Mouse (Mus musculus) Patski (cell line): ENCODE data around the gene Med15. TPM values are rescaled to one million over a fixed set of nuclear protein-coding genes. Genes with fewer than 3 reads are reported as not detected.
A peak's percentile ranks its signal among the peaks of the same experiment; 100 is the strongest.

Source experiments
- ATAC-seq: fragments of 100-300 bp; one replicate; pipeline ENCODE4 v1.8.0; 2021
- CTCF ChIA-PET: fragments of 350-600 bp; sonication (Branson Sonifier 250); formaldehyde crosslinking; loops from one replicate; lab custom pipeline; 2022; ENCODE audit warnings: inconsistent platforms; lab: Charles Lee
- POLR2A ChIA-PET: fragments of 350-600 bp; sonication (Branson Sonifier 250); formaldehyde crosslinking; loops from one replicate; lab custom pipeline; 2022; ENCODE audit warnings: antibody characterized with exemption, inconsistent platforms; lab: Charles Lee
- DNase-seq: peaks from one replicate; pipeline ENCODE4 v3.0.0-alpha.2; 2011; ENCODE audit warnings: low read depth, low spot score
- H3K27me3 ChIP-seq: fragments of 371-371 bp; one replicate; pipeline ENCODE4 v1.5.1; 2021
- CTCF ChIP-seq: fragments of 100-300 bp; IDR thresholded peaks from one replicate; pipeline ENCODE4 v1.5.1; 2021
- in situ Hi-C: fragments of 300-500 bp; cut with MboI; formaldehyde crosslinking; loops from 3 replicates; pipeline ENCODE4 v1.11.1; 2018; ENCODE audit warnings: low pct_unique_long_range_greater_than_20kb, mixed read lengths
- polyA plus RNA-seq: library from polyadenylated mRNA; unstranded; gene quantifications from one replicate; pipeline ENCODE4 v1.2.3, GENCODE M21; 2021

The Med15 gene
- polyA plus RNA-seq, 1 experiment from 2014 or later = 69.1 TPM

GRCm38 (mm10) chr16:17759813-17760321 lies 27.2 kb upstream of the Med15 start:
- no peak for TF ChIP-seq CTCF
- in situ Hi-C loops = no loop called here
- H3K27me3 ChIP-seq = no peaks in the 10 kb centered on the region
- peak; percentile 52 for ATAC-seq
- no peak for DNase-seq
- POLR2A ChIA-PET = interaction anchor here (0.9 to 1.8 kb wide), 8 partner anchors 10 to 54 kb away, joined by 3 to 6 read pairs (median 4); no protein-coding TSS in a partner anchor
- CTCF ChIA-PET = interaction anchor here (0.9 to 3.3 kb wide), 15 partner anchors 9 to 89 kb away, joined by 3 to 22 read pairs (median 6); partner anchors contain the start of gene Med15

- DNase-seq (peak; percentile 41), ATAC-seq (peak; percentile 81)
- no peak for TF ChIP-seq CTCF
- ChIA-PET CTCF (interaction anchor here (1.2 to 3.3 kb wide), 11 partner anchors 9 to 89 kb away, joined by 3 to 22 read pairs (median 7); partner anchors contain the start of gene Med15), POLR2A (interaction anchor here (0.9 to 1.8 kb wide), 7 partner anchors 9 to 42 kb away, joined by 3 to 6 read pairs (median 4); no protein-coding TSS in a partner anchor)
- H3K27me3 ChIP-seq = no peaks in the 10 kb centered on the region
- in situ Hi-C loops = no loop called here
These were observed 26.7 kb upstream of the Med15 start, which contains the start of gene Klhl22 for GRCm38 (mm10) chr16:17759344-17759773. Klhl22 (plus strand) TSS chr16:17759618.

GRCm38 (mm10) chr16:17758902-17759301 lies 26.2 kb upstream of the Med15 start:
- in situ Hi-C loops = no loop called here
- CTCF ChIA-PET = interaction anchor here (1.9 to 3.3 kb wide), 4 partner anchors 13 to 31 kb away, joined by 5 to 12 read pairs (median 8); partner anchors contain the start of gene Med15
- no peak for DNase-seq
- no peak for TF ChIP-seq CTCF
- ATAC-seq = no peak
- POLR2A ChIA-PET = interaction anchor here (0.9 to 1.8 kb wide), 4 partner anchors 9 to 42 kb away, joined by 3 to 6 read pairs (median 4); no protein-coding TSS in a partner anchor
- no peaks in the 10 kb centered on the region for H3K27me3 ChIP-seq

GRCm38 (mm10) chr16:17757756-17758155 lies 25.1 kb upstream of the Med15 start:
- CTCF ChIA-PET = interaction anchor here (1.6 to 3.3 kb wide), 3 partner anchors 14 to 30 kb away, joined by 5 to 11 read pairs (median 6); partner anchors contain the start of gene Med15
- no peaks in the 10 kb centered on the region for H3K27me3 ChIP-seq
- POLR2A ChIA-PET = interaction anchor here (0.7 kb wide), 1 partner anchor 8 kb away, joined by 8 read pairs; no protein-coding TSS in a partner anchor
- in situ Hi-C loops = no loop called here
- DNase-seq (no peak), ATAC-seq (no peak)
- no peak for TF ChIP-seq CTCF

- H3K27me3 ChIP-seq = no peaks in the 10 kb centered on the region
- no peak for TF ChIP-seq CTCF
- in situ Hi-C loops = no loop called here
- POLR2A ChIA-PET = no interaction called here
- ATAC-seq = no peak
- CTCF ChIA-PET = no interaction called here
- DNase-seq = no peak
These were observed 21.0 kb upstream of the Med15 start for GRCm38 (mm10) chr16:17753686-17754085.

- in situ Hi-C loops = no loop called here
- TF ChIP-seq CTCF = no peak
- DNase-seq (no peak), ATAC-seq (no peak)
- CTCF ChIA-PET = no interaction called here
- POLR2A ChIA-PET = no interaction called here
- no peaks in the 10 kb centered on the region for H3K27me3 ChIP-seq
These were observed 20.3 kb upstream of the Med15 start for GRCm38 (mm10) chr16:17753001-17753400.

GRCm38 (mm10) chr16:17745067-17745466 lies 12.4 kb upstream of the Med15 start:
- in situ Hi-C loops = no loop called here
- no peak for ATAC-seq
- H3K27me3 ChIP-seq = no peaks in the 10 kb centered on the region
- ChIA-PET POLR2A (interaction anchor here (1.8 kb wide), 1 partner anchor 14 kb away, joined by 6 read pairs; the partner anchor contains the start of gene Klhl22), CTCF (interaction anchor here (0.7 to 1.5 kb wide), 5 partner anchors 10 to 70 kb away, joined by 3 to 5 read pairs (median 3); partner anchors contain the start of gene Klhl22)
- TF ChIP-seq CTCF = no peak
- no peak for DNase-seq

GRCm38 (mm10) chr16:17744536-17744935 lies 11.8 kb upstream of the Med15 start:
- in situ Hi-C loops = no loop called here
- TF ChIP-seq CTCF = peak; percentile 60
- POLR2A ChIA-PET = interaction anchor here (1.2 to 1.8 kb wide), 2 partner anchors 15 to 105 kb away, joined by 4 to 6 read pairs; partner anchors contain the start of gene Klhl22
- H3K27me3 ChIP-seq = no peaks in the 10 kb centered on the region
- CTCF ChIA-PET = interaction anchor here (0.9 to 2.0 kb wide), 4 partner anchors 9 to 65 kb away, joined by 3 to 12 read pairs (median 4); partner anchors contain the start of gene Klhl22
- DNase-seq (no peak), ATAC-seq (no peak)

- no peak for TF ChIP-seq CTCF
These were observed 10.6 kb upstream of the Med15 start for GRCm38 (mm10) chr16:17743279-17743678.

GRCm38 (mm10) chr16:17742810-17743209 lies 10.1 kb upstream of the Med15 start:
- POLR2A ChIA-PET = no interaction called here
- no peak for ATAC-seq
- H3K27me3 ChIP-seq = no peaks in the 10 kb centered on the region
- TF ChIP-seq CTCF = peak; percentile 11
- in situ Hi-C loops = no loop called here
- no peak for DNase-seq
- CTCF ChIA-PET = interaction anchor here (0.9 to 2.0 kb wide), 3 partner anchors 15 to 22 kb away, joined by 3 to 12 read pairs (median 5); partner anchors contain the start of gene Klhl22

More at GRCm38 (mm10) chr16:17743279-17743678, 10.6 kb upstream of the Med15 start:
- in situ Hi-C loops = no loop called here
- no peak for DNase-seq
- H3K27me3 ChIP-seq = no peaks in the 10 kb centered on the region
- ChIA-PET POLR2A (no interaction called here), CTCF (interaction anchor here (0.9 to 2.0 kb wide), 3 partner anchors 14 to 21 kb away, joined by 3 to 12 read pairs (median 5); partner anchors contain the start of gene Klhl22)
- no peak for ATAC-seq

GRCm38 (mm10) chr16:17740080-17740479 lies 7.4 kb upstream of the Med15 start:
- DNase-seq = no peak
- no peak for TF ChIP-seq CTCF
- no peaks in the 10 kb centered on the region for H3K27me3 ChIP-seq
- POLR2A ChIA-PET = no interaction called here
- in situ Hi-C loops = no loop called here
- CTCF ChIA-PET = no interaction called here
- ATAC-seq = peak; percentile 47
